Mouse (Mus musculus): Measurements from ENCODE around the gene A930033H14Rik. TPM values are rescaled to one million over a fixed set of nuclear protein-coding genes. Genes with fewer than 3 reads are reported as not detected.

Gene A930033H14Rik
- total RNA-seq, 1 experiment from 2014 or later, result 5.5 TPM

- no peak for DNase-seq
Measured at GRCm38 (mm10) chr10:69192266-69192665, 20.6 kb downstream of the A930033H14Rik start.

DNA sequence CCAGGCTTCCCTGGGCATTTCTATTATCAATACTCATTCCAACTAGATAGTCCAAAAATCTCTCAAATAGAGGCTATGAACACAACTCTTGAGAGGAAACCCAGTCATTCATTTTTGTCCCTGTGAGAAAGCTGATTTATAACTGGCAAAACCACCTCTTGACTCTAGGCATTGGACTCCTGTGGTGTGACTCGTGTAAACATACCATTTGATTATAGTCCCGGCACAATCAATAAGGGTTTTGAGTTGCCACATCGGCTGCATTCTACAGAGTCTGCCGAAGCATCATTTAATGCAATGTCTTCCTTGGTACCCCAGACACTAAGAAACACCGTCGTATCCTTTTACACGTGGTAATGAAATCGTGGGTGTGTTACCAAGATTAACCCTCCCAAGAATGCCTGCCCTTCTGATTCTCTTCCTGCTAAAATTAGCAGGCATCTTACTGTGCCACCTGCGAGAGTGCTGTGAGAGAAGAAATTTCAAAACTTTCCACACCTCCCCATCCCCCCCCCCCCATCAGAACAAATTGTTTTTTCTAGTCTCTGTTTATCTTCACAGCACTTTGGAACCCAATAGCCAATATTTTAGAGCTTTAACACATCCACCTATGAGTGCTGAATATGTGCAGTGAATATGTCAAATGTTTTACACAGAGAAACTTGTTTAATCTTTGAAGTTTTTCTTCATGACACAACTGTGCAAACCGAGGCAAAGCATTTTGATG is 22.3 kb downstream of the A930033H14Rik start:
- DNase-seq, result no peak

GRCm38 (mm10) chr10:69187773-69188443 is 25.0 kb downstream of the A930033H14Rik start:
- no peak for DNase-seq

DNA sequence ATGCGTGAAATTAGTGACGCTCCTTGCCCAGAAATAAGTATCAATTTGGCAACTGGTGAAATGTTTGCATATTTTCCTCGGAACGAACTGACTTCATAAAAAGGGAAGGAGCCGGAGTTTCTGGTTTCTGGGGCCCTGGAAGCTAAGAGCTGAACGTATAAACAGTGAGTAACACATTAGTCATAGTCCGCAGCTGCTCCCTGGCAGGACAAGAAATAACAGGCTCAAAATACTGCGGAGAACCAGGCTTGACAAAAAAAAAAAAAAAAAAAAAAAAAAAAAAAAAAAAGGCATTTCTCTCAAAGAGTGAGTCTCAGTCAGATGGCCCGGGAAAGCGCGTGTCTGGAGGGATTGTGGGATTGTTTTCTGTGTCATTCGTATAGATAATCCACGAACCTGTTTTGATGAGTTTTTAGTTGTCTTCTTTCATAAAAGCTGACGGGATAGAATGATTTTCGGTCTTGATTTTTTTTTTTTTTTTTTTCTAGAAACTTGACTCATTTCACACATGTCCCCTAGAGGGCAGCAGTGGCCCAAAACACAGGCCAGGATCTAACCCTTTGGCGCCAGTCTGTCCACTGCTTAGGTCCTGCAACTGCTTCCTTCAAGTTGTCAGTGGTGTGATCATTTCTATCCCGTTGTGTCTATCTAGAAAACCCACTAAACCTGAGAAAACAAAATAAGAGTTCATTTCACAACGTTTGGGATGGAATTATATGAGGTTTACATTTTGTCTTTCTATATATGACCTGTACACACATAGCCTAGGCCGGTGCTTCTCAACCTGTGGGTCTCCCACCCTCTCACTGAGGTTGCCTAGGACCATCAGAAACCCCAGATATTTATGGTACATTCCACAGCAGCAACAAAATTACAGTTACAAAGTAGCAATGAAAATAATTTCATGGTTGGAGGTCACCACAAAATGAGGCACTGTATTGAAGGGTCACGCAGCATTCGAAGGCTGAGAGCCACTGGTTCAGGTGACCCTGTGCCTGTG is 26.7 kb downstream of the A930033H14Rik start:
- peak; percentile 65 for DNase-seq

DNA sequence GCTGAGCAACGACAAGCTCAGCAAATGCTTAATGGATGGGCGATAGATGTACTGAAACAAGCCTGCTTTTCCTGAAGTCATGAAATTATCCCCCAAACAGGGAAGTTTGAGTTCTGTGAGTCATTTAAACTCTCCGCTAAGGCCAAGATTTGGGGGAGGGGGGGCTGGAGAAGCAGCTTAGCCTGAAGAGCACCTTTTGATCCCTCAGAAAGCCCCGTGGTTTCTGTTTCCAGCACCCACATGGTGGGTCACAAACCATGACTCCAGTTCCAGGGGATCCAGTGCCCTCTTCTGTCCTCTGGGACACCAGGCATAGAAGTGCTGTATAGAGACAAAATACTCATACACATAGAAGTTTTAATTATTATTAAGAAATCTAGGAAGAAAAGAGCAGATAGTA is 27.5 kb downstream of the A930033H14Rik start:
- DNase-seq, result no peak

DNA sequence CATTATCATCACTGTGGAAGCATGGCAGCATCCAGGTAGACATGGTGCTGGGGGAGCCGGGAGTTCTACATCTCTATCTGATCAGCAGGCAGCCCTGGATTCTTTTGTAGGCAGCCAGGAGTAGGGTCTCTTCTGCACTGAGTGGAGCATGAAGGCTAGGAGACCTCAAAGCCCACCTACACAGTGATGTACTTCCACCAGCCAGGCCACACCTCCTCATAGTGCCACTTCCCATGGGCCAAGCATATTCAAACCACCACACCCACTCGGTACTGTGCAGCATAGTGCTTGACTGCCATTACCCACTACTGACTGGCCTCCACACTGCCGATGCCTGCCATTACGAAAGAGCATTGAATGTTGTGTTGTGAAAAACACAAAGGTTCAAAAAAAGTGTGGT is 28.0 kb downstream of the A930033H14Rik start:
- no peak for DNase-seq

- no peak for DNase-seq
Measured at GRCm38 (mm10) chr10:69180997-69181396, 31.9 kb downstream of the A930033H14Rik start.

DNA sequence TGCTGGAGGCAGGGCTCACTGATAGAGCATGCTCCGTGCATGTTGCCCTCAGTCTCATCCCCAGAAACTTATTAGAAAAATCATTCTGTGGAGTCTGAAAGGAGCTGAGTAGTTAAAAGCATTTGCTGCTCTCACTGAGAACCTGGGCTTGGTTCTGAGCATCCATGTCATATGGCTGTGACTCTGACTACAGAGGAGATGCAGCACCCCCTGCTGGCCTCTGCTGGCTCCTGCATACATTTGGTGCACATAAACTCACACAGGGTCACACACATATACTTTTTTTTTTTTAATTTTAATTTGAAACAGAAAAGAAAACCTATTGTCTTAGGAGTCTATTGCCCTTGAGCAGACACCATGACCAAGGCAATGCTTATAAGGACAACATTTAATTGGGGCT is 33.6 kb downstream of the A930033H14Rik start:
- DNase-seq, result no peak

GRCm38 (mm10) chr10:69176116-69176515 is 36.8 kb downstream of the A930033H14Rik start:
- DNase-seq, result no peak

DNA sequence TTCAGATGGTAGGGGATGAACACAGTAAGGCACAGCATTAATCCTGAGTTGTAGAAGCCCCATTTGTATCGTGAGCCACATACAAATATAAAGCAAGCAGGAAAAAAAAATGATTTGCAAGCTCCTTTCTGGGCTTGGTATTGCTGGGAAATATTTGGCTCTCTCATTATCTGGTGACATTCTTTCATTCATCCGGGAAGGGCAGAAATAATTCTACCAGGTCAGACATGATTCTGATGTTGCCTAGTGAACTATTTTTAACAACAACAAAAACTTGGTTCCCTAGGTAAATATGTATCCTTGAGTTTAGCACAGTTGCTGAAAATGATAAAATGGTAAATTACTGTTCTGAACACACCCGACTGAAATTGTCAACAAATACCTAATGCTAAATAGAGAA is 40.5 kb downstream of the A930033H14Rik start:
- DNase-seq, result no peak

GRCm38 (mm10) chr10:69166514-69166913 is 46.4 kb downstream of the A930033H14Rik start:
- DNase-seq, result no peak

DNA sequence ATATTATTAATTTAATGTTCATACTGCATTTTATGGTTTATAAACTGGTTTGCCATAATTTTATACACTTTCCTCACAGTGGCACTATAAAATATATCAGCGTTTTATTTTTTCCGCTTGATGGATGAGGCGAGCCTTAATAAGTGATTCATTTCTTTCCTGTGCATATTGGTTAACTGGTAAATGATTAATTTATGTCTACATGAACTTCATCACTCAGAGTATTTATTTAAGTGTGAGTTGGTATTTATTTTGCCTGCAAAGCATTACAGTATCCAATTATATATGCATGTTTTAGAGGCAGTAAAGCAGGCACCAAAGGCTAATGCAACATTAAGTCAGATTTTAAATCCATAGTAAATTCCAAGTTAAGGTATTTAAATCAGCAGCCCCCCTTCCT is 47.1 kb downstream of the A930033H14Rik start:
- no peak for DNase-seq

GRCm38 (mm10) chr10:69165125-69165524 is 47.8 kb downstream of the A930033H14Rik start:
- no peak for DNase-seq

DNA sequence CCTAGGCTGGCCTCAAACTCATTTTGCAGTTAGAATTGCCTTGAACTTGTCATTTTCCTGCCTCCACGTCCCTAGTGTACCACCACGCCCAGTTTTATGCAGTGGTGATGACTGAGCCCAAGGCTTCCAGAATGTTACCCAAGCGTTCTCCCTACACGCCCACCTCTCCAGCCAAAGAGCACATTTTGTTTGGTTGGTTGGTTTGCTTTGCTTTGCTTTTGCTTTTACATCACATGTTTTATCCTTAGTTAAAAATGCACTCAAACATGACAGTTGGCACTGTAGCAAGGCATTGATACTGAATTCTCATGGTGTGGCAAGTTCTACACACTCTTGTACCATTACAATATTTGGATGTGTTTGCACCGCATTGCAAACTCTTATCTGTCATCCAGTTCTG is 49.7 kb downstream of the A930033H14Rik start:
- no peak for DNase-seq

DNA sequence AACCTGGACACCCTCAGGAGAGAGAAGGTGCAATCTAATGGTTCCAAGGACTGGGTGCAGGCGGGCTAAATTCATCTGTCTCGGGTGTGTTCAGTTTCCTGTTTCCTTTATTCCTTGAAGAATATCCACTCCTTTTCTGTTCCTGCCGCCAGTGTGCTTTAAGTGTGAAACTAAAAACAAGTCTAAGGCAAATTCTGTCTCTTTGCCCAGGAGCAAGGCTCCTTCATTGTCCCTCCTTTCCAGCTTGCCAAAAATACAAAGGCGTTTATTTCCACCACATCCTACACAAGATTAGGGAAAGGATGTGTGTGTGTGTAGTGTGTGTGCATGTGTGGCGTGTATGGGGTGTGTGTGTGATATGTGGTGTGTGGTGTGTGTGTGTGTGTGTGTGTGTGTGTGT is 50.3 kb downstream of the A930033H14Rik start:
- DNase-seq, result no peak

DNA sequence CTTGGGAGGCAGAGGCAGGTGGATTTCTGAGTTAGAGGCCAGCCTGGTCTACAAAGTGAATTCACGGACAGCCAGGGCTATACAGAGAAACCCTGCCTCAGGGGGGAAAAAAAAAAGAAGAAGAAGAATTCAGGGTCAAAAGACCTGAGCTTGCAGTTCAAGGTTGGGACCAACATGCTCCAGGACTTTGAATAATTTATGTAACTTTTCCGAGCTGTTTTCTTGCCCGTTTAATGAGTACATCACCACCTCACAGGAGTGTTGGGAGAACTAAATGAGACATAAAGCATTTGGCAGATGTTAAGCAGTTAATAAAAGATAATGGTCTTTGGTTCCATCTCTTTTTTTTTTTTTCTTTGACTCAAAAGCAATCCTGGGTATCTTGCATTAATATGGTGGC is 51.4 kb downstream of the A930033H14Rik start:
- DNase-seq, result no peak

DNA sequence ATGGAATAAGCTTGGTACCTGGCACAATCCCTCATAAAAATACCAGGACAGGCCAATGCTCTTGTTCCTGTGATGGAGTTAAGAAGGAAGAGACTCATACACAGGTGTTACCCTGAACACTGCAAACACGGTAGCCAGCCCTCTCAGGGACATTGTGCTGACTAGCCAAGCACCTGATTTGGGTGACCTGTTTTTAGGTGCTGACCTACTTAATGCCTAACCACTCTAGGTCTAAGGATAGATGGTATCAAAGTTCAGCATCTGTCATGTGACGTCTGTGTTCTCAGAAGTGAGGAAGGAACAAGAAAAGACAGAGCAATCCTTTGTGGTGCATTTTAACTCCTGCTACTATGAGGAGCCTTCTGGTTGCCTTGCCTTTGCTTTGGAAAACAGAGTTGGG is 52.0 kb downstream of the A930033H14Rik start:
- DNase-seq, result no peak

Other genes starting within 250 kb of the A930033H14Rik start
- 9.5 and 10.6 TPM in 2 replicates for gene Rhobtb1, start 61.7 kb downstream of the A930033H14Rik start, total RNA-seq (2021)
- 17.1 and 25.6 TPM in 2 replicates for gene Cdk1, start 139.8 kb upstream of the A930033H14Rik start, total RNA-seq (2021)
- gene Ank3, start 185.7 kb upstream of the A930033H14Rik start, total RNA-seq (2021), result 13.9 and 18.2 TPM in 2 replicates